Mouse (Mus musculus): ENCODE results near the gene Ublcp1.

Ublcp1 gene

GRCm38 (mm10) chr11:44470432-44471336 is at the start of gene Ublcp1:
Gene Ublcp1 (minus strand): TSS chr11:44470498.
- peak; percentile 92 for DNase-seq

GRCm38 (mm10) chr11:44519096-44519949 is 49.0 kb upstream of the Ublcp1 start:
- peak; percentile 45 for DNase-seq

DNA sequence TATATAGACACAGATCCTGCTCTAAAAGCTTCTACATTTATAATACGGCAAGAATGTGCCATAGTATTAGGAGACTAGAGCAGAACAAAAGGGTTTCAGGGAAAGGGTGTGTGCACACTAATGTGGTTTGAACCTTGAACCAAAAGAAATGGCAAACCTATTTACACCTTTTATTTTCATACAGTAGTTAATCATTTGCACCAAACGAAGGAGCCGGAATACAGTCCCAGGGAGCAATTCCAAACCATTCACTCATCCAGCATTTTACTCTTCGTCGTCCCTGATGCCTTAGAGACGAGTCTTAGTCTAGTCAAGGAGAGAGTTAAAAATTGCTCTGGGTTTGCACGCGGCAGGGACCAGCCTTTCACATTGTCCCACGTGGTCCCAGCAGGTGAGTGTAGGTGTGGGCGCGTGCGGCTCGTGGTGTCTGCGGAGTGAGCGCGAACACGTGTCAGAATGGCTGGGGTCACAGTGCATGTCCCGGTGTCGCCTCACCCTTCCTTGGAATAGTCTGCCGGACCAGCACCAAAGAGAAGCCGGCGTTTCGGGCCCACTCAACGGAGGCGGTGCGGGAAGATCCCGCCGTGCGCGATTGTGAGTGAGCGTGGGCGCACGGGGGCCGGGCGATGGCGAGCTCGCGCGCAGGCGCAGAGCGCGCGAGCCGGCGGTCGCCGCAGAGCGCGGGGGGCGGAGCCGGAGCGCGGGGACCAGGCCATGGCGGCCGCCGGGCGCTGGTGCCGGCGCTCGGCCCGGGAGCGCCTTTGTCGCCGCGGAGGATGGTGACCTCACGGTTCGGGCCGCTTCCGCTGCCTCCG is 48.2 kb upstream of the Ublcp1 start, which contains the start of gene Rnf145:
Rnf145 (plus strand) TSS at position 684 of the 815 bp plus-strand sequence.
- DNase-seq, result peak; percentile 81

DNA sequence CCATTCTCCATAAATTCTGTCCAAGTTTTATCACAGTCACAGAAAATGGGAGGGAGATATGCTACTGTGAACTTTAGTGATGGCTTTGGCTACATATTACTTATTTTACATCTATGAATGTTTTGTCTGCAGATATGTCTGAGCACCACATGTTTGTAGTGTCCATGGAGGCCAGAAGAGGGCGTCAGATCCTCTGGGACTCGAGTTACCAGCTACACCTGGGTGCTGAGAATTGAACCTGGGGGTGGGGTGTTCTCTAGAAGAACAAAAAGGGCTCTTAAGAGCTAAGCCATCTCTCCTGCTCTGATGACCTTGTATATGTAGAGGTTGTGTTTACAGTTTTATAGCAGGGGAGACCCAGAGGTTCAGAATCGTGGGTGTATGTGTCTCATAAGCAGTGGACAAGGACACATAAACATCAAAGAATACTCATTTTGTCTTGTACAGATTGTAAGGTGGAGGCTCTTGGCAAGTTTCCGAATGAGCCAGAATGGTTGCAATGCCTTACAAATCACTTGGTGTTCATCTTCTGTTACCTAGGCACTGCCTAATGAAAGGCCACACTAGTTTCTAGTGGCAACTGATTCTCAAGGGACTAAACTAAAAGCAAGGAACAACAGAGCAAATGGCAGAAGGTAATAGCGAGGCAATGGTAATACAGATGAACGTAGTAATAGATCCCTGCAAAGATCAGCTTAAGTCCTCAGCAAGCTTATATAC is 47.4 kb upstream of the Ublcp1 start:
- DNase-seq, result no peak

DNA sequence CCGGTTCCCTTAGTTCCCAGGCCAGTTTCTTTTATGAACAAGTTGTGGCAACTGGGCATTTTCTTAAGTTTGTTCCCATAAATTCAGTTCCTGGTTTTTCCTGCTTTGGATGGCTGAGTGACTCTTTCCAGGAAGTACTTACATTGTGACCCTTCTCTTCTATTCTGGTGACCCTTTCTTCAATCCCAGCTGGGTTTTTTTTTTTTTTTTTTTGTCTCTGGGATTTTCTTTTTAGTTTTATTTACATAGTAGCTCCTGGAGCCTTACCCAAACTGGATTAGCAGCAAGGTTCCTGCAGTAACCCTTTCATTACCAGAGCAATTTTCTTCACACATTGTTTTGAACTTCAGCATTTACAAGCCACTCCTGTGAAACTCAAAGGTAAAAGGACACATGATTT is 46.1 kb upstream of the Ublcp1 start:
- DNase-seq, result no peak

DNA sequence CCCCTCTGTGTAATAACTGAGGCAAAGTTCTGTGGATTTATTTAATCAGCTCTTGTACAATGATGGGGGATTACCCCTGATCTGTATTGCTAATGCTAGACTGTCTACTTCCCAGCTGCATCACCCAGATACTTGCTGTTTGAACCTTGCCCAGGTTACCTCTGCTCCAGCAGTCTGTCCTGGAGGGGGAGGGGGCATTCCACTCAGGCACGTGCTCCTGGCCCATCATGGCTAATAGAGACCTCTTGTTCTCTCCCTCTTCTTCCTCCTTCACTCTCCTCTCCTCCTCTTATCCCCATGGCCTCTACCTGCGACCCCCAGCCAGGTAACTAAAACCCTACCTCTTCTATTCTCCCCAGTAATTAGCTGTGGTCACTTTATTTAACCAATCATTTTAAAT is 44.4 kb upstream of the Ublcp1 start:
- DNase-seq, result no peak

DNA sequence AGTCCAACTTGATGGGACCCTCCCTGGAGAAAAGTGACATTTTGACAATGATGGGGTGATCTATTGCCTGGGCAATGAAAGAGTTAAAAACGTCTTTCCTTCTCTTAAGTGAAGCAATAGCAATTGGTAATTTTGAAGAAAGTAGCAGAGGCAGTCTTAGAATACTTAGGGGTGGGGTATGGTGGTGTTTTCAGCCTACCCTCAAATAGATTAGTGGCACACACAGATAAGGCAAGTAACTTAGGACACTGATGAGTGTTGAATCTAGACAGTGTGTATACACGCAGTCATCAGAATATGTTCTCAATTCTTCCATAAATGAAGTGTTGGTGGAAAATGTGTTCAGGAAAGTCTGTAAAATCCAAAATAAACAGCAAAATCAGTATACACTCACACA is 42.7 kb upstream of the Ublcp1 start:
- no peak for DNase-seq

GRCm38 (mm10) chr11:44512044-44513025 is 42.0 kb upstream of the Ublcp1 start:
- no peak for DNase-seq

GRCm38 (mm10) chr11:44510371-44510770 is 40.1 kb upstream of the Ublcp1 start:
- DNase-seq, result no peak

DNA sequence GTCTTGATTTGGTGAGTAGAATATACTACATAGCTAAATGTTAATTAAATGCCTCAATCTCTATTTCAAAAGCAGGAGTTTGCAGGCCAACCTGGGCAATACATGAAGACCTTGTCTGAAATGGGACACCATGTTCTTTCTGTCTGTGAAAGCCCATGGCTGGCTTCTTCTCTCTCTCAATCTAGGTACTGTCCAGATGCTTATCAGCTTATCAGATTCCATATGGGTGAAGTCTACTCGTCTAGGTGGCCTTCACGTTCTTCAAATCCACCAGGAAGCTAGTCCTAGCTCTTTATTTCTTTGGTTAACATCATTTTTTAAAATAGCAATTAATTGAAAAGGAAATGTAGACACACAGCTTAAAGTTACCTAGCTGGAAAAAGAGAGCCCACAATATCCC is 39.6 kb upstream of the Ublcp1 start:
- DNase-seq, result no peak

GRCm38 (mm10) chr11:44508876-44509275 is 38.6 kb upstream of the Ublcp1 start:
- DNase-seq, result no peak

DNA sequence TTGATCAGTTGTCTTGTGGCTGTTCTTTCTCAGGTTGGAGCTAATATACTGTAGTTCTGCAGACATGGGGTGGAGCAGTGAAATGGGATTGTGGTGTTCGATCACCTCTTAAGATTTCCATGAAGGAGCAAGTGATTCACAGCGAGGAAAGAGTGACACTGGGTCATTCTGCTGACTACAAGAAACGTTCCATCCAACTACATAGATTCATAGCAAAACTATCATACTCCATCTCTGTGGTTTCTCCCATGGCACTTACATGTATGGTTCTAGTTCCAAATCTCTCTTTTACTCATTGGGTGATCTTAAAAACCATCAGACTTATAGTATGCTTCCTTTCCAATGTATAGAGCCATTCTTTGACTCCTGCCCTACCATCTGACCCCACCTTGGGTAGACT is 34.5 kb upstream of the Ublcp1 start:
- DNase-seq, result no peak

DNA sequence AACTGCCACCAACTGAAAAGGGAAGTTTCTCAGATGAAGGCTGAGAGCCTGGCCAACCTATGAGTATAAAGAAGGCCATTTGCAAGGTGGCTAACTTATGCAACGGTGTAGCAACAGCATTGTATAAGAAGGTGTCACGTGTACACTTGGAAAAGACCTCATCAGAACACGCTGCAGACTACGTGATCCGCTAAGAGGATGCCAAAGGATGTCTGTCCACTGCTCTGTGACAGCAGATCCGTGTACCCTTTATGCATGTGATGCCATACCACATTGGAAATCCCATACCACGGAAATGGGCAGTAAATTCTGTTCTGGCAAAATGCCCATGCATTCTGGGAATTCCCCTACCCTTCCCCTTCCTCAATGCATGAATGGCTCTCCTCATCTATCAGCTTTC is 33.8 kb upstream of the Ublcp1 start:
- DNase-seq, result no peak

- DNase-seq, result no peak
Measured at GRCm38 (mm10) chr11:44502931-44503330, 32.6 kb upstream of the Ublcp1 start.

- DNase-seq, result no peak
Measured at GRCm38 (mm10) chr11:44501477-44501876, 31.2 kb upstream of the Ublcp1 start.

GRCm38 (mm10) chr11:44500966-44501365 is 30.7 kb upstream of the Ublcp1 start:
- DNase-seq, result no peak

GRCm38 (mm10) chr11:44498412-44499272 is 28.3 kb upstream of the Ublcp1 start:
- DNase-seq, result no peak

GRCm38 (mm10) chr11:44496217-44496616 is 25.9 kb upstream of the Ublcp1 start:
- DNase-seq, result no peak

DNA sequence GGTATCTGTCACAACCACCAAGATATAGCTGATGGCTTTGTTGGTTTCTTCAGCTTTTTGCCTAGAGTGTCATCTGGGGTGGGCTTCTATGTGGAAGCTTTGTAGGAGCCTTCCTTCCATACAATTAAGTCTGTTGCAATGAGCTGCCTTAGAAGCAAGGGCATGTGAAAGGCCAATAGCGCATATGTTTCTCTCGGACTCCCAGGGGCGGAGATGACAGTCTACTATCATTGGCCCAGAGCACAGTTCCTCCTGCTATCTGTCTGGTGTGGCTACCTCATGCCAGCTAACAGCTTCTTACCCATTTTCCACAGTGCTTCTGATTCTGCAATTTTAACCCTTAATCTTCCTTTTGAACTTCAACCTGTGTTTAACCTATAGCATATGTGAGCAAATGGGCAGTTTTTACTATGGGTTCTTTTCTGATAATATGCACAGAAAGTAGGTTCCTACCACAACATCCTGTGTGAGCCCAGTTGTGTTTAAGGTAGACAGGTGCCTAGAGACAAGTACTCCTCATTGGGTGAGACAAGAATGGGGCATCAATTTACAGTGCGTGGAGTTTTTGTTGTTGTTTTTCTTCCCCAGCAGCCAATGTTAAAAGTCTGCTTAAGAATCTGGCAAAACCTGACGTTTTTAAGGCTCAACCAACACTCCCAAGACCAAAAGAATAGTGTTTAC is 24.5 kb upstream of the Ublcp1 start:
- no peak for DNase-seq
